Mouse (Mus musculus) liver, embryonic 14.5 days (tissue): ENCODE results near the gene Khsrp. TPM values are rescaled to one million over a fixed set of nuclear protein-coding genes. Genes with fewer than 3 reads are reported as not detected.

Source experiments
- ATAC-seq: fragments of 200-750 bp; cut with Nextera tagmentation; 2 replicates; pipeline ENCODE4 v1.8.0; 2017; ENCODE audit warnings: moderate number of reproducible peaks, mild to moderate bottlenecking, moderate library complexity; ENCODE audit not compliant: insufficient read depth
- DNase-seq, 3 experiments: peaks; one replicate each; pipeline ENCODE4 v3.0.0-alpha.2; 2012 to 2013; ENCODE audit warnings: low read depth in 3 of 3, low spot score in 3 of 3
- H3K27ac ChIP-seq: fragments of 300-500 bp; sonication (generic); 2 replicates; pipeline ENCODE4 v1.5.1; 2014; ENCODE audit warnings: moderate library complexity, mild to moderate bottlenecking, control low read depth, inconsistent platforms
- H3K27me3 ChIP-seq: fragments of 300-500 bp; sonication (generic); 2 replicates; pipeline ENCODE4 v1.6.1; 2014; ENCODE audit warnings: mild to moderate bottlenecking, low read length, moderate library complexity; ENCODE audit not compliant: control insufficient read depth, insufficient read depth
- H3K36me3 ChIP-seq: fragments of 300-500 bp; sonication (generic); replicated peaks from 2 replicates; pipeline ENCODE4 v1.6.1; 2014; ENCODE audit warnings: low read depth; ENCODE audit not compliant: control insufficient read depth, insufficient read depth
- H3K4me1 ChIP-seq, 2 experiments: fragments of 200-500 bp in 1 of 2; fragments of 300-500 bp in 1 of 2; sonication (generic) in 1 of 2; replicated peaks; 2 replicates each; pipeline ENCODE4 v1.6.1; 2012 to 2014; ENCODE audit warnings: antibody characterized with exemption in 1 of 2, inconsistent platforms in 1 of 2, low read length in 1 of 2; ENCODE audit not compliant: control insufficient read depth in 2 of 2, insufficient read depth in 2 of 2
- H3K4me2 ChIP-seq: fragments of 300-500 bp; sonication (generic); 2 replicates; pipeline ENCODE4 v1.6.1; 2014; ENCODE audit warnings: low read depth, mild to moderate bottlenecking, control low read depth, moderate library complexity
- H3K4me3 ChIP-seq, 2 experiments: fragments of 200-500 bp in 1 of 2; fragments of 300-500 bp in 1 of 2; sonication (generic) in 1 of 2; 2 replicates each; pipeline ENCODE4 v1.5.1; 2012 to 2014; ENCODE audit warnings: low read depth in 2 of 2, low read length in 2 of 2, mild to moderate bottlenecking in 2 of 2, control low read depth in 1 of 2, inconsistent platforms in 1 of 2, moderate library complexity in 1 of 2; ENCODE audit not compliant: insufficient read depth in 1 of 2
- H3K9ac ChIP-seq: fragments of 300-500 bp; sonication (generic); replicated peaks from 2 replicates; pipeline ENCODE4 v1.6.1; 2014; ENCODE audit warnings: mild to moderate bottlenecking, control low read depth, moderate library complexity
- H3K9me3 ChIP-seq: fragments of 300-500 bp; sonication (generic); 2 replicates; pipeline ENCODE4 v1.6.1; 2016; ENCODE audit warnings: low read length, mixed read lengths; ENCODE audit not compliant: control insufficient read depth
- CTCF ChIP-seq: IDR thresholded peaks from 2 replicates; pipeline ENCODE4 v1.5.1; 2016; ENCODE audit warnings: antibody characterized with exemption, low read depth, control low read depth
- EP300 ChIP-seq: IDR thresholded peaks from 2 replicates; pipeline ENCODE4 v1.6.1; 2016; ENCODE audit warnings: antibody characterized with exemption, low read depth
- WGBS: fragments of 180-500 bp; shearing (Covaris S2); extraction: QIAGEN DNeasy Blood & Tissue Kit; methylation state at CpG from one replicate; pipeline ENCODE4 v1.1.7; 2014; ENCODE audit not compliant: insufficient replicate concordance; 5-methylcytosine and 5-hydroxymethylcytosine counted together
- polyA plus RNA-seq, 2 experiments: library from polyadenylated mRNA; depleted of rRNA in 1 of 2; stranded (reverse) in 1 of 2; unstranded in 1 of 2; fragments of >200 nt; fragmentation: Nextera tagmentation in 1 of 2; extraction: Ambion mirVana in 1 of 2; gene quantifications; 2 replicates each; pipeline versions ENCODE4 v1.2.1 to v1.2.3; 2012 to 2014

Khsrp gene
- polyA plus RNA-seq, 2 experiments, result 24.1 to 33.6 TPM

GRCm38 (mm10) chr17:56975391-56975790 lies 55.9 kb downstream of the Khsrp start:
- no peaks in the 10 kb centered on the region for H3K27me3 ChIP-seq
- WGBS, result 51% methylated on average over 3 of the region's 3 CpGs
- H3K36me3 ChIP-seq, result no peaks in the 10 kb centered on the region
- TF ChIP-seq EP300, result no peak
- no peak for TF ChIP-seq CTCF
- no peak overlapping the region for H3K9ac ChIP-seq
- ATAC-seq (no peak), DNase-seq (no peak)
- H3K4me1 ChIP-seq, result peaks cover 0 to 2% of the 10 kb centered on the region in 2 experiments; a peak in 2 of 4 replicates
- no peak overlapping the region for H3K27ac ChIP-seq
- no peak overlapping the region for H3K4me2 ChIP-seq
- H3K4me3 ChIP-seq, result no peak overlapping the region
- H3K9me3 ChIP-seq, result no peaks in the 10 kb centered on the region

- Histone ChIP-seq H3K27me3 (no peaks in the 10 kb centered on the region; the same call in 1 of the 2 replicates), H3K4me3 (no peak overlapping the region), H3K4me2 (no peak overlapping the region), H3K4me1 (peaks cover 0 to 2% of the 10 kb centered on the region in 2 experiments; a peak in 2 of 4 replicates), H3K27ac (no peak overlapping the region), H3K9me3 (no peaks in the 10 kb centered on the region), H3K36me3 (no peaks in the 10 kb centered on the region), H3K9ac (no peak overlapping the region)
- 61% methylated on average over 5 of the region's 5 CpGs for WGBS
- DNase-seq, result no peak
- TF ChIP-seq CTCF (no peak), EP300 (no peak)
- ATAC-seq, result no peak
Measured at GRCm38 (mm10) chr17:56974708-56975240, 56.5 kb downstream of the Khsrp start.

- H3K9ac ChIP-seq, result no peak overlapping the region
- DNase-seq, result no peak
- no peak overlapping the region for H3K27ac ChIP-seq
- no peaks in the 10 kb centered on the region for H3K36me3 ChIP-seq
- H3K4me3 ChIP-seq, result no peak overlapping the region
- no peak for ATAC-seq
- no peaks in the 10 kb centered on the region for H3K9me3 ChIP-seq
- TF ChIP-seq EP300, result no peak
- no peak for TF ChIP-seq CTCF
- H3K4me2 ChIP-seq, result no peak overlapping the region
- H3K27me3 ChIP-seq, result no peaks in the 10 kb centered on the region; the same call in 1 of the 2 replicates
- WGBS, result 61% methylated on average over 13 of the region's 14 CpGs
- peaks cover 0 to 2% of the 10 kb centered on the region in 2 experiments; a peak in 2 of 4 replicates for H3K4me1 ChIP-seq
Measured at GRCm38 (mm10) chr17:56973956-56974707, 57.2 kb downstream of the Khsrp start.

Other genes with a start within 250 kb of the Khsrp start
- 10.7 and 12.6 TPM in 2 replicates for gene Rfx2, start 200.5 kb downstream of the Khsrp start, polyA plus RNA-seq (2012; rRNA removed)
- 6.8 and 8.5 TPM in 2 replicates for gene Rfx2, start 200.5 kb downstream of the Khsrp start, polyA plus RNA-seq (2014; fragmentation: Nextera tagmentation; extraction: Ambion mirVana)
- gene Acsbg2, start 157.1 kb downstream of the Khsrp start, polyA plus RNA-seq (2012; rRNA removed), result not detected in 2 replicates
- gene Acsbg2, start 157.1 kb downstream of the Khsrp start, polyA plus RNA-seq (2014; fragmentation: Nextera tagmentation; extraction: Ambion mirVana), result not detected in 2 replicates
- 0.02 TPM in 1 of 2 replicates, not detected in the other for gene 1700061G19Rik, start 156.0 kb downstream of the Khsrp start, polyA plus RNA-seq (2012; rRNA removed)
- gene 1700061G19Rik, start 156.0 kb downstream of the Khsrp start, polyA plus RNA-seq (2014; fragmentation: Nextera tagmentation; extraction: Ambion mirVana), result 0.05 TPM in 1 of 2 replicates, not detected in the other
- 12.0 and 13.7 TPM in 2 replicates for gene Mllt1, start 96.1 kb downstream of the Khsrp start, polyA plus RNA-seq (2012; rRNA removed)
- 3.7 and 4.8 TPM in 2 replicates for gene Mllt1, start 96.1 kb downstream of the Khsrp start, polyA plus RNA-seq (2014; fragmentation: Nextera tagmentation; extraction: Ambion mirVana)
- not detected in 2 replicates for gene Acer1, start 49.4 kb downstream of the Khsrp start, polyA plus RNA-seq (2012; rRNA removed)
- gene Acer1, start 49.4 kb downstream of the Khsrp start, polyA plus RNA-seq (2014; fragmentation: Nextera tagmentation; extraction: Ambion mirVana), result not detected in 2 replicates
- 63.9 and 71.2 TPM in 2 replicates for gene Clpp, start 41.2 kb downstream of the Khsrp start, polyA plus RNA-seq (2012; rRNA removed)
- gene Clpp, start 41.2 kb downstream of the Khsrp start, polyA plus RNA-seq (2014; fragmentation: Nextera tagmentation; extraction: Ambion mirVana), result 79.3 and 81.0 TPM in 2 replicates
- 12.0 and 12.1 TPM in 2 replicates for gene Alkbh7, start 34.2 kb downstream of the Khsrp start, polyA plus RNA-seq (2012; rRNA removed)
- gene Alkbh7, start 34.2 kb downstream of the Khsrp start, polyA plus RNA-seq (2014; fragmentation: Nextera tagmentation; extraction: Ambion mirVana), result 15.4 and 19.4 TPM in 2 replicates
- not detected in 2 replicates for gene Pspn, start 31.5 kb downstream of the Khsrp start, polyA plus RNA-seq (2012; rRNA removed)
- not detected in 2 replicates for gene Pspn, start 31.5 kb downstream of the Khsrp start, polyA plus RNA-seq (2014; fragmentation: Nextera tagmentation; extraction: Ambion mirVana)
- 31.6 and 56.5 TPM in 2 replicates for gene Gtf2f1, start 20.2 kb downstream of the Khsrp start, polyA plus RNA-seq (2012; rRNA removed)
- gene Gtf2f1, start 20.2 kb downstream of the Khsrp start, polyA plus RNA-seq (2014; fragmentation: Nextera tagmentation; extraction: Ambion mirVana), result 47.3 and 51.3 TPM in 2 replicates
- not detected in 2 replicates for gene Gm17949, start 20.1 kb downstream of the Khsrp start, polyA plus RNA-seq (2012; rRNA removed)
- gene Gm17949, start 20.1 kb downstream of the Khsrp start, polyA plus RNA-seq (2014; fragmentation: Nextera tagmentation; extraction: Ambion mirVana), result 0.15 TPM in 1 of 2 replicates, not detected in the other
- not detected in 2 replicates for gene Slc25a41, start 10.1 kb upstream of the Khsrp start, polyA plus RNA-seq (2012; rRNA removed)
- gene Slc25a41, start 10.1 kb upstream of the Khsrp start, polyA plus RNA-seq (2014; fragmentation: Nextera tagmentation; extraction: Ambion mirVana), result not detected in 2 replicates
- 4.4 and 5.5 TPM in 2 replicates for gene Crb3, start 27.6 kb upstream of the Khsrp start, polyA plus RNA-seq (2012; rRNA removed)
- gene Crb3, start 27.6 kb upstream of the Khsrp start, polyA plus RNA-seq (2014; fragmentation: Nextera tagmentation; extraction: Ambion mirVana), result 6.1 and 6.5 TPM in 2 replicates
- gene Slc25a23, start 28.3 kb upstream of the Khsrp start, polyA plus RNA-seq (2012; rRNA removed), result 8.8 and 11.1 TPM in 2 replicates
- 4.7 and 5.1 TPM in 2 replicates for gene Slc25a23, start 28.3 kb upstream of the Khsrp start, polyA plus RNA-seq (2014; fragmentation: Nextera tagmentation; extraction: Ambion mirVana)
- gene Dennd1c, start 47.0 kb upstream of the Khsrp start, polyA plus RNA-seq (2012; rRNA removed), result 1.5 and 2.8 TPM in 2 replicates
- 0.78 and 0.89 TPM in 2 replicates for gene Dennd1c, start 47.0 kb upstream of the Khsrp start, polyA plus RNA-seq (2014; fragmentation: Nextera tagmentation; extraction: Ambion mirVana)
- 0.22 and 0.34 TPM in 2 replicates for gene Tubb4a, start 56.3 kb upstream of the Khsrp start, polyA plus RNA-seq (2012; rRNA removed)
- gene Tubb4a, start 56.3 kb upstream of the Khsrp start, polyA plus RNA-seq (2014; fragmentation: Nextera tagmentation; extraction: Ambion mirVana), result 0.14 and 0.28 TPM in 2 replicates
- 0.46 and 0.50 TPM in 2 replicates for gene Tnfsf9, start 73.8 kb upstream of the Khsrp start, polyA plus RNA-seq (2012; rRNA removed)
- gene Tnfsf9, start 73.8 kb upstream of the Khsrp start, polyA plus RNA-seq (2014; fragmentation: Nextera tagmentation; extraction: Ambion mirVana), result 0.22 and 0.49 TPM in 2 replicates
- not detected in 2 replicates for gene Cd70, start 118.3 kb upstream of the Khsrp start, polyA plus RNA-seq (2012; rRNA removed)
- not detected in 2 replicates for gene Cd70, start 118.3 kb upstream of the Khsrp start, polyA plus RNA-seq (2014; fragmentation: Nextera tagmentation; extraction: Ambion mirVana)
- 1.5 and 1.9 TPM in 2 replicates for gene Tnfsf14, start 162.7 kb upstream of the Khsrp start, polyA plus RNA-seq (2012; rRNA removed)
- 0.51 and 0.75 TPM in 2 replicates for gene Tnfsf14, start 162.7 kb upstream of the Khsrp start, polyA plus RNA-seq (2014; fragmentation: Nextera tagmentation; extraction: Ambion mirVana)
- gene C3, start 196.6 kb upstream of the Khsrp start, polyA plus RNA-seq (2012; rRNA removed), result 207 and 240 TPM in 2 replicates
- gene C3, start 196.6 kb upstream of the Khsrp start, polyA plus RNA-seq (2014; fragmentation: Nextera tagmentation; extraction: Ambion mirVana), result 200 and 205 TPM in 2 replicates
- 7.6 and 8.5 TPM in 2 replicates for gene Gpr108, start 216.9 kb upstream of the Khsrp start, polyA plus RNA-seq (2012; rRNA removed)
- 12.0 and 12.8 TPM in 2 replicates for gene Gpr108, start 216.9 kb upstream of the Khsrp start, polyA plus RNA-seq (2014; fragmentation: Nextera tagmentation; extraction: Ambion mirVana)
- gene Trip10, start 217.9 kb upstream of the Khsrp start, polyA plus RNA-seq (2012; rRNA removed), result 4.4 and 6.6 TPM in 2 replicates
- 5.5 and 6.0 TPM in 2 replicates for gene Trip10, start 217.9 kb upstream of the Khsrp start, polyA plus RNA-seq (2014; fragmentation: Nextera tagmentation; extraction: Ambion mirVana)
- gene Vav1, start 247.6 kb upstream of the Khsrp start, polyA plus RNA-seq (2012; rRNA removed), result 4.6 and 6.9 TPM in 2 replicates
- 10.7 and 11.0 TPM in 2 replicates for gene Vav1, start 247.6 kb upstream of the Khsrp start, polyA plus RNA-seq (2014; fragmentation: Nextera tagmentation; extraction: Ambion mirVana)